Mouse (Mus musculus) intestine, embryonic 16.5 days (tissue): ENCODE measurements around the gene Gzmm. TPM values are rescaled to one million over a fixed set of nuclear protein-coding genes. Genes with fewer than 3 reads are reported as not detected.
A peak's percentile ranks its signal among the peaks of the same experiment; 100 is the strongest.

Experiments
- ATAC-seq: fragments of 200-750 bp; cut with Nextera tagmentation; 2 replicates; pipeline ENCODE4 v1.8.0; 2017; ENCODE audit warnings: moderate TSS enrichment, moderate library complexity
- H3K27ac ChIP-seq: fragments of 300-500 bp; sonication (generic); 2 replicates; pipeline ENCODE4 v1.5.1; 2014; ENCODE audit warnings: mild to moderate bottlenecking, low read length
- H3K27me3 ChIP-seq: fragments of 300-500 bp; sonication (generic); replicated peaks from 2 replicates; pipeline ENCODE4 v1.6.1; 2014; ENCODE audit warnings: low read length, control low read depth, mixed read lengths; ENCODE audit not compliant: control insufficient read depth, insufficient read depth
- H3K36me3 ChIP-seq: fragments of 300-500 bp; sonication (generic); 2 replicates; pipeline ENCODE4 v1.6.1; 2014; ENCODE audit warnings: low read length, control low read depth; ENCODE audit not compliant: control insufficient read depth, insufficient read depth
- H3K4me1 ChIP-seq: fragments of 300-500 bp; sonication (generic); 2 replicates; pipeline ENCODE4 v1.6.1; 2014; ENCODE audit warnings: low read length, control low read depth, mixed read lengths; ENCODE audit not compliant: control insufficient read depth, insufficient read depth
- H3K4me2 ChIP-seq: fragments of 300-500 bp; sonication (generic); 2 replicates; pipeline ENCODE4 v1.6.1; 2014; ENCODE audit warnings: low read depth, low read length, control low read depth
- H3K4me3 ChIP-seq: fragments of 300-500 bp; sonication (generic); 2 replicates; pipeline ENCODE4 v1.5.1; 2014; ENCODE audit warnings: mild to moderate bottlenecking, low read length
- H3K9ac ChIP-seq: fragments of 300-500 bp; sonication (generic); 2 replicates; pipeline ENCODE4 v1.6.1; 2014; ENCODE audit warnings: low read depth, low read length
- H3K9me3 ChIP-seq: fragments of 300-500 bp; sonication (generic); 2 replicates; pipeline ENCODE4 v1.6.1; 2016; ENCODE audit warnings: low read length, control low read depth; ENCODE audit not compliant: control insufficient read depth
- WGBS: fragments of 180-500 bp; shearing (Covaris S2); extraction: QIAGEN DNeasy Blood & Tissue Kit; methylation state at CpG from one replicate; pipeline ENCODE4 v1.1.7; 2014; 5-methylcytosine and 5-hydroxymethylcytosine counted together
- polyA plus RNA-seq: library from polyadenylated mRNA; unstranded; fragments of >200 nt; fragmentation: Nextera tagmentation; extraction: Ambion mirVana; gene quantifications from 2 replicates; pipeline ENCODE4 v1.2.1, GENCODE M21; 2015

Gene Gzmm
- polyA plus RNA-seq = 0.21 and 0.56 TPM in 2 replicates

- Histone ChIP-seq H3K27ac (no peak within 1 kb of the TSS), H3K4me2 (no peak within 1 kb of the TSS), H3K4me1 (peaks cover 7% of the 10 kb centered on the region), H3K36me3 (peaks cover 35% of the 10 kb centered on the region), H3K9me3 (no peaks in the 10 kb centered on the region), H3K27me3 (no peaks in the 10 kb centered on the region), H3K9ac (no peak within 1 kb of the TSS), H3K4me3 (no peak within 1 kb of the TSS)
- 74% methylated on average over 4 of the region's 4 CpGs for WGBS
- no peak for ATAC-seq
Measured at GRCm38 (mm10) chr10:79688720-79689119, at the start of gene Gzmm. TSS of gene Gzmm (plus strand) at chr10:79689020.

- Histone ChIP-seq H3K4me2 (no peak within 1 kb of the TSS), H3K27ac (no peak within 1 kb of the TSS), H3K4me1 (no peaks in the 10 kb centered on the region), H3K36me3 (no peaks in the 10 kb centered on the region), H3K4me3 (no peak within 1 kb of the TSS), H3K27me3 (no peaks in the 10 kb centered on the region), H3K9ac (no peak within 1 kb of the TSS), H3K9me3 (no peaks in the 10 kb centered on the region)
- ATAC-seq = no peak
- 70% methylated on average over 8 of the region's 8 CpGs for WGBS
Measured at GRCm38 (mm10) chr10:79645711-79646110, 43.1 kb upstream of the Gzmm start, which contains the start of gene Odf3l2. TSS of gene Odf3l2 (minus strand) at chr10:79645738.

DNA sequence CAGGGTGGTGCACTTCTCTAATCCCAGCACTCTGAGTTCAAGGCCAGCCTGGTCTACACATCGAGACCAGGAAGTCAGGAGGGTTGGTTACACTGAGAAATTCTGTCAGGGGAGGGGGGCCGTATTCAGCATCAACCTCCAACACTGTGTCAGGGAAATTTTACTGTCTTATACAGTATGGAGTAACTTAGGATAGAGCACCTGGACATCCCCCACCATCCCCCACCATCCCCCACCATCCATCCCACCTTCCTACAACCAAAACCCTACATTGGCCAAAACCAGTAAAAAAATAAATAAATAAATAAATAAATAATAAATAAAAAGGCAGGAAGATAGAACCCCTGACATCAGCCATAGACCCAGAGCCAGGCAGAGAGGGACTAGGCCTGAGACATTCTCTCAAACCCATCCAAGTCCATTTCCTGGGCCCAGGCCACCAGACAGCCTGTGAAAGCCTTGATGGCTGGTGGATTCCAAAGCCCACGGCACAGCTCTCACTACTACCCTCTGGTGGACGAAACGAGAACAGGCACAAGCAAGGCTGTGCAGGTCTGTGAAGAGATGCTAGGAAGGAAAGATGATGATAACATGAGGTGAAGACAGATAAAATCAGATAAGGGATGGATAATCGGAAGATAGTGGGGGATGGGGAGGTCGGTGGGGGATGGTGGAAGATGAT is 39.6 kb upstream of the Gzmm start:
- Histone ChIP-seq H3K4me2 (no peak overlapping the region), H3K27me3 (no peaks in the 10 kb centered on the region), H3K36me3 (no peaks in the 10 kb centered on the region), H3K27ac (no peak overlapping the region), H3K9ac (no peak overlapping the region), H3K9me3 (no peaks in the 10 kb centered on the region), H3K4me1 (no peaks in the 10 kb centered on the region), H3K4me3 (no peak overlapping the region)
- 29% methylated on average over 7 of the region's 7 CpGs for WGBS
- ATAC-seq = peak; percentile 70

DNA sequence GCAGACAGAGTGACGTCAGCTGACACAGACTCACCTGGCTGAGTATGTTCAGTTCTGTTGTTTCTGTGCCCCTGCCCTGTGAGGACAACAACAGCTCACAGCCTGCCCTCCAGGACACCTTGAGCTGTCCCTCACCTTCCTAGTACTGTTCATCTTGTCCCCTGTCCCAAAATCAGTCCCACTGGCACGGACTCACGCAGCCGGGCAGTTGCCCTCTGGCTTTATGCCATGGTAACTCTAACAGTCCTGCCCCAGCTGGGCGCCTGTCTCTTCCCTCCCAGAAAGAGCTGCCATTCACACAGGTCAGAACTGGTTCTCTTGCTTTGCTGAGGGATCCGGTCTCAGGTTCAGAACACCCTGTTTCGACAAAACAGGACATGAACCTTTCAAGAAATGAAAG is 36.0 kb upstream of the Gzmm start:
- Histone ChIP-seq H3K4me3 (no peak overlapping the region), H3K27me3 (no peaks in the 10 kb centered on the region), H3K4me1 (no peaks in the 10 kb centered on the region), H3K9ac (no peak overlapping the region), H3K36me3 (no peaks in the 10 kb centered on the region), H3K27ac (no peak overlapping the region), H3K4me2 (no peak overlapping the region), H3K9me3 (no peaks in the 10 kb centered on the region)
- no peak for ATAC-seq
- 79% methylated on average over 7 of the region's 7 CpGs for WGBS

GRCm38 (mm10) chr10:79654946-79655395 is 33.8 kb upstream of the Gzmm start:
- H3K4me1 ChIP-seq = no peaks in the 10 kb centered on the region
- ATAC-seq = 0 out of 2 replicates have a peak, but pooled peaks have one; percentile 33
- 35% methylated on average over 1 of the region's 1 CpGs for WGBS
- H3K27ac ChIP-seq = no peak overlapping the region
- no peaks in the 10 kb centered on the region for H3K27me3 ChIP-seq
- H3K9me3 ChIP-seq = no peaks in the 10 kb centered on the region
- no peaks in the 10 kb centered on the region for H3K36me3 ChIP-seq
- H3K9ac ChIP-seq = no peak overlapping the region
- H3K4me3 ChIP-seq = no peak overlapping the region
- no peak overlapping the region for H3K4me2 ChIP-seq

DNA sequence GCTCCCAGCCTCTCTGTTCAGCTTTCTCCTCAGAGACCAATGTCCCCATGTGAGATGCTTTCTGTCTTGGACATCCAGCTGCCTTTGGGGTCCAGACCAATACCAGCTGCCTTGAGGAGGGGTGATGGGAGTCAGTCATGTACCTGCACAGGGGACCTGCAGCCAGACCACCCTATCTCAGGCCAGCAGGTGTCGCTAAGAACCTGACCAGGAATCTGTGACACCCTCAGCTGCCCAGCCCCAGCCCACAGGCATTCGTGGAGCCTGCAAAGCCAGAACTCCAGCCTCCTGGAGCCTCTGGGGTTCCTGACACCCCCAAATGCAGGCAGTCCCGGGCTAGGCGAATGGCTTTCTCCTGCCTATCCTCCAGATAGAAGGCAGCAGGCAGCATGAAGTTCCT is 30.0 kb upstream of the Gzmm start:
- no peak overlapping the region for H3K4me2 ChIP-seq
- 21% methylated on average over 4 of the region's 4 CpGs for WGBS
- no peaks in the 10 kb centered on the region for H3K9me3 ChIP-seq
- H3K27me3 ChIP-seq = no peaks in the 10 kb centered on the region
- no peak overlapping the region for H3K9ac ChIP-seq
- ATAC-seq = no peak
- H3K36me3 ChIP-seq = no peaks in the 10 kb centered on the region
- H3K4me1 ChIP-seq = no peaks in the 10 kb centered on the region
- H3K4me3 ChIP-seq = no peak overlapping the region
- H3K27ac ChIP-seq = no peak overlapping the region

DNA sequence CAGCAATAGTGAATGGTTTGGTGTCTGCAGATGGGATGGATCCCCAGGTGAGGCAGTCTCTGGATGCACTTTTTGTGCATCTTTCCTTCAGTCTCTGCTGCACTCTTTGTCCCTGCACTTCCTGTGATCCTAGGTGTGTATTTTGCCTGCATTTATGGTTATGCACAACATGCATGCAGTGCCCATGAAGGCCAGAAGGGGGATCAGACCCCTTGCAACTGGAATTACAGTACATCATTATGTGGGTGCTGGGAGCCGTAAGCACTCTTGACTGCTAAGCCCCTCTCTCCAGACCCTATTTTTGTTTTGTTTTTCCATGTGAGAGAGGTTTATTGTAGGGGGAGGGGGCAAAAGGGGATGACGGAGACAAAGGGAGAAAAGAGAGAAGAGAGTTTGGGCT is 28.5 kb upstream of the Gzmm start:
- no peak overlapping the region for H3K4me3 ChIP-seq
- no peaks in the 10 kb centered on the region for H3K4me1 ChIP-seq
- no peaks in the 10 kb centered on the region for H3K9me3 ChIP-seq
- no peak overlapping the region for H3K27ac ChIP-seq
- no peaks in the 10 kb centered on the region for H3K27me3 ChIP-seq
- no peaks in the 10 kb centered on the region for H3K36me3 ChIP-seq
- H3K9ac ChIP-seq = no peak overlapping the region
- no peak overlapping the region for H3K4me2 ChIP-seq
- 74% methylated on average over 2 of the region's 2 CpGs for WGBS
- no peak for ATAC-seq

DNA sequence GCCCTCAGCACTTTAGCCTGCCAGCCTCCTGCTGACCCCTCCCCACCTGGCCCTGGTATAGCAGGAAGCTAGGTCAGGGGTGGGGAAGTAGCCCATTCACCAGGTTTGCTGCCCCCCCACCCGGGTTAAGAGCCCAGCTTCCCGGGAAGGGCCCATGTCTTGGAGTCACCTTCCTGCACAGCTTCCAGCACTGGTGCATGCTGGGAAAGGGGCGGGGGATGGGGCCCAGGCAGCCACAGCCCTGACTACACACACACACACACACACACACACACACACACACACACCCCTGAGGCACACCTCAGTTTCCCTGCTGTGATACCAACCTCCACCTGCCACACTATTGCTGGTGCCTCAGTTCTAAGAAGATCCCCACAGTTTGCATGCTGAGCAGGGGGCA is 27.0 kb upstream of the Gzmm start:
- no peak overlapping the region for H3K27ac ChIP-seq
- no peak overlapping the region for H3K4me3 ChIP-seq
- H3K4me1 ChIP-seq = no peaks in the 10 kb centered on the region
- H3K9ac ChIP-seq = no peak overlapping the region; the same call in 1 of the 2 replicates
- 0 out of 2 replicates have a peak, but pooled peaks have one; percentile 11 for ATAC-seq
- H3K36me3 ChIP-seq = no peaks in the 10 kb centered on the region
- no peaks in the 10 kb centered on the region for H3K27me3 ChIP-seq
- H3K9me3 ChIP-seq = no peaks in the 10 kb centered on the region
- H3K4me2 ChIP-seq = no peak overlapping the region
- 52% methylated on average over 3 of the region's 3 CpGs for WGBS

GRCm38 (mm10) chr10:79664131-79664665 is 24.6 kb upstream of the Gzmm start, which contains the start of gene Madcam1:
TSS of gene Madcam1 (plus strand) at chr10:79664559.
- Histone ChIP-seq H3K4me2 (no peak within 1 kb of the TSS), H3K27ac (no peak within 1 kb of the TSS), H3K4me1 (no peaks in the 10 kb centered on the region), H3K27me3 (no peaks in the 10 kb centered on the region), H3K36me3 (no peaks in the 10 kb centered on the region), H3K9ac (no peak within 1 kb of the TSS), H3K4me3 (0 out of 2 replicates have a peak within 1 kb of the TSS, but pooled peaks have one; percentile 2), H3K9me3 (no peaks in the 10 kb centered on the region)
- ATAC-seq = 0 out of 2 replicates have a peak, but pooled peaks have one; percentile 7
- WGBS = 8% methylated on average over 13 of the region's 13 CpGs
